Mouse (Mus musculus) neural tube, embryonic 13.5 days (tissue): ENCODE results near the gene Gpr21. TPM values are rescaled to one million over a fixed set of nuclear protein-coding genes. Genes with fewer than 3 reads are reported as not detected.

Experiments used
- ATAC-seq: fragments of 200-750 bp; cut with Nextera tagmentation; 2 replicates; pipeline ENCODE4 v1.8.0; 2017; ENCODE audit warnings: low read depth, mild to moderate bottlenecking, moderate TSS enrichment, moderate library complexity
- H3K27ac ChIP-seq: fragments of 300-500 bp; sonication (generic); replicated peaks from 2 replicates; pipeline ENCODE4 v1.5.1; 2015; ENCODE audit warnings: moderate library complexity, mild to moderate bottlenecking, inconsistent platforms
- H3K27me3 ChIP-seq: fragments of 300-500 bp; sonication (generic); 2 replicates; pipeline ENCODE4 v1.6.1; 2015; ENCODE audit warnings: mild to moderate bottlenecking, inconsistent platforms
- H3K36me3 ChIP-seq: fragments of 300-500 bp; sonication (generic); 2 replicates; pipeline ENCODE4 v1.6.1; 2015; ENCODE audit warnings: mild to moderate bottlenecking, inconsistent platforms
- H3K4me1 ChIP-seq: fragments of 300-500 bp; sonication (generic); replicated peaks from 2 replicates; pipeline ENCODE4 v1.6.1; 2015; ENCODE audit warnings: inconsistent platforms
- H3K4me2 ChIP-seq: fragments of 300-500 bp; sonication (generic); 2 replicates; pipeline ENCODE4 v1.6.1; 2015; ENCODE audit warnings: inconsistent platforms, mild to moderate bottlenecking, moderate library complexity
- H3K4me3 ChIP-seq: fragments of 300-500 bp; sonication (generic); 2 replicates; pipeline ENCODE4 v1.5.1; 2015; ENCODE audit warnings: mild to moderate bottlenecking, inconsistent platforms
- H3K9ac ChIP-seq: fragments of 300-500 bp; sonication (generic); 2 replicates; pipeline ENCODE4 v1.6.1; 2015; ENCODE audit warnings: moderate library complexity, mild to moderate bottlenecking, inconsistent platforms
- H3K9me3 ChIP-seq: fragments of 300-500 bp; sonication (generic); 2 replicates; pipeline ENCODE4 v1.6.1; 2016; ENCODE audit warnings: inconsistent platforms
- WGBS: fragments of 180-500 bp; shearing (Covaris S2); methylation state at CpG from one replicate; pipeline ENCODE4 v1.1.7; 2015; 5-methylcytosine and 5-hydroxymethylcytosine counted together
- polyA plus RNA-seq: library from polyadenylated mRNA; unstranded; fragments of >200 nt; fragmentation: Nextera tagmentation; extraction: Ambion mirVana; gene quantifications from 2 replicates; pipeline ENCODE4 v1.2.1, GENCODE M21; 2015

The Gpr21 gene
- polyA plus RNA-seq, 1 experiment from 2014 or later, result 10.9 TPM

DNA sequence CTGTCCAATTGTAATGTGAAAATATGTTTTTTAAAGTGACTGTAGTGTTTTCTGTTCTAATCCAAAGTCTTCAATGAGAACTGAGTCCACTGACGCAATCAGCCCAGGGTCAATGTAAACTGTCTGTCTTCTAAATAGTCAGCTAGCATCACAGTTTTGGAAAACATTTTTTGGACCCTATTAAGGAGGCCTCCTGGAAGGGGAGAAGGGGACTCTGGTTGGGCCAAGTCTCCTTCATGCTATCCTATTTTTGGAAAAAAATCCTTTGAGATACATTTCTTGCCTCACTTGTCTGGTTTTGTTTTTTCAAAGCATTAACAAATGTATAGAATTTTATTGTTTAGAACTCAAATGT, 3.1 kb downstream of the Gpr21 start:
- 82% methylated on average over 1 of the region's 1 CpGs for WGBS
- peak overlapping the region; percentile 60 for H3K4me2 ChIP-seq

GRCm38 (mm10) chr2:37527587-37527986, 11.5 kb downstream of the Gpr21 start:
- Histone ChIP-seq H3K9me3 (no peaks in the 10 kb centered on the region), H3K4me2 (no peak overlapping the region), H3K27me3 (no peaks in the 10 kb centered on the region), H3K4me1 (no peaks in the 10 kb centered on the region), H3K36me3 (no peaks in the 10 kb centered on the region), H3K27ac (no peak overlapping the region), H3K9ac (no peak overlapping the region), H3K4me3 (no peak overlapping the region)
- ATAC-seq, result no peak

More for the DNA sequence above, 3.1 kb downstream of the Gpr21 start:
- H3K27ac ChIP-seq, result no peak overlapping the region
- peaks cover 43% of the 10 kb centered on the region for H3K4me1 ChIP-seq
- H3K27me3 ChIP-seq, result no peaks in the 10 kb centered on the region
- H3K4me3 ChIP-seq, result peak overlapping the region; percentile 2; the same call in 1 of the 2 replicates
- H3K36me3 ChIP-seq, result no peaks in the 10 kb centered on the region
- no peak overlapping the region for H3K9ac ChIP-seq
- H3K9me3 ChIP-seq, result no peaks in the 10 kb centered on the region
- ATAC-seq, result no peak

DNA sequence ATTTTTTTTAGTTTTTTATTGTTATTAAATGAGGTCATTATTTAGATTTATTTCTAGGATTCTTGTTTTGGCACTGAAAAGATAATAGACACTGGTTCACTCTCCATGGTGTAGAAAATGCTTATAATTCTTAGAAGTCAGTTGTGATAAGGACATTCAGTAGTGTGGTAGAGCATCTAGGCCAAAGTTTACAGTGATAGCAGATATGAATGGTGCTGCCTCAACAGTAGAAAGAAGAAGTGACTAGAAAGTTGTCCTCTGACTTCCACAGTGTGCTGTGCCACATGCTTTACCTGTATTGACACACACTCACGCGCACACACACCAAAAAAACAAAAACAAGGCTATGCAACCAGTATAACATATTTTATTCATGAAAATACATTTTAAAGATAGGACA, 13.3 kb downstream of the Gpr21 start:
- Histone ChIP-seq H3K9ac (no peak overlapping the region), H3K27ac (no peak overlapping the region), H3K4me2 (no peak overlapping the region), H3K4me3 (no peak overlapping the region), H3K4me1 (no peaks in the 10 kb centered on the region), H3K36me3 (peaks cover 15% of the 10 kb centered on the region), H3K27me3 (no peaks in the 10 kb centered on the region), H3K9me3 (no peaks in the 10 kb centered on the region)
- 90% methylated on average over 2 of the region's 2 CpGs for WGBS
- ATAC-seq, result no peak

- ATAC-seq, result no peak
- H3K36me3 ChIP-seq, result peaks cover 24% of the 10 kb centered on the region
- H3K9me3 ChIP-seq, result no peaks in the 10 kb centered on the region
- H3K4me2 ChIP-seq, result no peak overlapping the region
- H3K27ac ChIP-seq, result no peak overlapping the region
- no peaks in the 10 kb centered on the region for H3K4me1 ChIP-seq
- no peak overlapping the region for H3K4me3 ChIP-seq
- no peak overlapping the region for H3K9ac ChIP-seq
- 82% methylated on average over 1 of the region's 1 CpGs for WGBS
- H3K27me3 ChIP-seq, result no peaks in the 10 kb centered on the region
Measured at GRCm38 (mm10) chr2:37530766-37531165, 14.6 kb downstream of the Gpr21 start.

GRCm38 (mm10) chr2:37531639-37532038, 15.5 kb downstream of the Gpr21 start:
- Histone ChIP-seq H3K36me3 (peaks cover 29% of the 10 kb centered on the region), H3K9me3 (no peaks in the 10 kb centered on the region), H3K27me3 (no peaks in the 10 kb centered on the region), H3K27ac (no peak overlapping the region), H3K4me1 (no peaks in the 10 kb centered on the region), H3K4me3 (no peak overlapping the region), H3K4me2 (no peak overlapping the region), H3K9ac (no peak overlapping the region)
- no peak for ATAC-seq
- 85% methylated on average over 3 of the region's 3 CpGs for WGBS

DNA sequence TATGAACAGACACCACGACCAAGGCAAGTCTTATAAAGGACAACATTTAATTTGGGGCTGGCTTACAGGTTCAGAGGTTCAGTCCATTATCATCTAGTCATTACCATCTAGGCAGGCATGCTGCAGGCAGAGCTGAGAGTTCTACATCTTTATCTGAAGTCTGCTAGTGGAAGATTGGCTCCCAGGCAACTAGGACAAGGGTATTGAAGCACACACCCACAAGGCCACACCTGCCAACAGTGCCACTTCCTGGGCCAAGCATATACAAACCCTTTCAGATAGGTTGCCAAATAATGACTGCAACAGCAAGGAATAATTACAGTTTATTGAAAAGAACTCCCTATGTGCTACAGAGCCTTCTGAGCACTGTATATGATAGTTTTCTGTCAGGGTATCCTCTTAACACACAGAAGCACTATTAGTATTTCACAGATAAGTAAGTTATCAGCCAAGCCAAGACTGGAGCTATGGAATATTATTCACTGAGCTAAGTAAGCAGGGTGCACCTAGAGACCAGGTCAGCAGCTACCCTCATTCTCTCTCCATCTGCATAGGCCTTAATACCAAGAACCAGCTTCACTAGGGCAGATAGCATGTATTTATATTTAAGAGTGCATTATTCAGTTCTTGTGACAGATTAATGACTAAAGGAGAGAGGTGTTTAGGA, 33.3 kb downstream of the Gpr21 start:
- H3K4me2 ChIP-seq, result no peak overlapping the region
- WGBS, result 94% methylated on average over 1 of the region's 1 CpGs
- H3K9ac ChIP-seq, result no peak overlapping the region
- H3K4me1 ChIP-seq, result no peaks in the 10 kb centered on the region
- H3K27ac ChIP-seq, result no peak overlapping the region
- H3K9me3 ChIP-seq, result no peaks in the 10 kb centered on the region
- H3K27me3 ChIP-seq, result no peaks in the 10 kb centered on the region
- no peak overlapping the region for H3K4me3 ChIP-seq
- H3K36me3 ChIP-seq, result peaks cover 89% of the 10 kb centered on the region
- no peak for ATAC-seq

DNA sequence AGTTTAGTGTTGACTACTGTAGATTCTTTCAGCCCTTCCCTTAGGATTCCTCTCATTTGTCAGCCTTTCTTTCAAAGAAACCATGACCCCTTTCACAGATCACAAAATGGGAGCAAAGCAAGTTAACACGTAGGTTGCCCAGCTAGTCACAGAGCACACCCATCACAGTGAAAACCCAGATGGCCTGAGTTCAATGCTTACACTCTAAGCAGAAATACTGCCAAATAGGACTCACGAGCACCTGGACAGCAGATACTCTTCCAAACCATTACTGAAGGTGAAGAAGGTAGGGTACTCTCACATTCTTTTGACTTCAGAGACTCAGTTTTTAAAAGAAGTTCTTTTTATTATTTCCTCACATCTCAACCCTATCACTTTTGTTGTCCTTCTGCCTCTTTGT, 40.2 kb downstream of the Gpr21 start:
- H3K4me1 ChIP-seq, result no peaks in the 10 kb centered on the region
- no peak for ATAC-seq
- H3K9me3 ChIP-seq, result no peaks in the 10 kb centered on the region
- H3K4me3 ChIP-seq, result no peak overlapping the region
- WGBS, result 76% methylated on average over 2 of the region's 2 CpGs
- H3K9ac ChIP-seq, result no peak overlapping the region
- no peaks in the 10 kb centered on the region for H3K27me3 ChIP-seq
- no peak overlapping the region for H3K27ac ChIP-seq
- H3K4me2 ChIP-seq, result no peak overlapping the region
- H3K36me3 ChIP-seq, result peaks cover 95% of the 10 kb centered on the region

DNA sequence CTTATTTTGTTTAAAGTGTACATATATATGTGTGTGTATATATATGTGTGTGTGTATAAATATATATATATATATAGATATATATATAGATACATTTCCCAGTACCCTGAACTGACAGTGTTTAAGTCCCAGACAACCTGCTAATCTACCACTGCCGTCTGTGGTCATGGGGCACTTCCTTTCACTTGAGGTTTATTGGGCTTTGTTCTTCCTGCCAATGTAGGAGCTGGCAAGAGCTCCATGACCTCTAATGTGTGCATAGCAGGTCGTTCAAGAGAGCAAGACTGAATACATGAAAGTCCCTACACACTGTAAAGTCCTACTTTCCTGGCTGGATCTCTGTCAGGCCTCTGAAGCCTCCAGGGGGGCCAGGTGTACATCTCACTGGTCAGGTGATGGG, 49.4 kb downstream of the Gpr21 start:
- Histone ChIP-seq H3K27ac (no peak overlapping the region), H3K4me1 (no peaks in the 10 kb centered on the region), H3K4me3 (no peak overlapping the region), H3K36me3 (peaks cover 87% of the 10 kb centered on the region), H3K27me3 (no peaks in the 10 kb centered on the region), H3K4me2 (no peak overlapping the region), H3K9me3 (no peaks in the 10 kb centered on the region), H3K9ac (no peak overlapping the region)
- 78% methylated on average over 2 of the region's 2 CpGs for WGBS
- ATAC-seq, result no peak

- H3K9me3 ChIP-seq, result no peaks in the 10 kb centered on the region
- 87% methylated on average over 1 of the region's 1 CpGs for WGBS
- H3K27me3 ChIP-seq, result no peaks in the 10 kb centered on the region
- H3K27ac ChIP-seq, result no peak overlapping the region
- H3K9ac ChIP-seq, result no peak overlapping the region
- no peak overlapping the region for H3K4me3 ChIP-seq
- H3K4me1 ChIP-seq, result no peaks in the 10 kb centered on the region
- no peak for ATAC-seq
- no peak overlapping the region for H3K4me2 ChIP-seq
- H3K36me3 ChIP-seq, result peaks cover 82% of the 10 kb centered on the region
Measured at GRCm38 (mm10) chr2:37566035-37566434, 49.9 kb downstream of the Gpr21 start.

- Histone ChIP-seq H3K36me3 (peaks cover 61% of the 10 kb centered on the region), H3K27ac (no peak overlapping the region), H3K4me3 (no peak overlapping the region), H3K4me1 (no peaks in the 10 kb centered on the region), H3K9ac (no peak overlapping the region), H3K9me3 (no peaks in the 10 kb centered on the region), H3K27me3 (no peaks in the 10 kb centered on the region), H3K4me2 (no peak overlapping the region)
- WGBS, result 80% methylated on average over 5 of the region's 5 CpGs
- ATAC-seq, result no peak
Measured at GRCm38 (mm10) chr2:37569888-37570287, 53.8 kb downstream of the Gpr21 start.

Other genes starting within 250 kb of the Gpr21 start
- not detected in 2 replicates for gene Olfr368, start 189.8 kb upstream of the Gpr21 start, polyA plus RNA-seq
- 71.7 and 77.8 TPM in 2 replicates for gene Pdcl, start 157.0 kb upstream of the Gpr21 start, polyA plus RNA-seq
- gene Rc3h2, start 93.4 kb upstream of the Gpr21 start, polyA plus RNA-seq, result 21.3 and 25.1 TPM in 2 replicates
- gene Zbtb26, start 73.2 kb upstream of the Gpr21 start, polyA plus RNA-seq, result 7.9 and 9.3 TPM in 2 replicates
- gene Zbtb6, start 73.2 kb upstream of the Gpr21 start, polyA plus RNA-seq, result 12.6 and 13.5 TPM in 2 replicates
- gene Rabgap1, start 73.1 kb upstream of the Gpr21 start, polyA plus RNA-seq, result 52.9 and 53.8 TPM in 2 replicates
- gene Strbp, start 187.5 kb downstream of the Gpr21 start, polyA plus RNA-seq, result 94.4 and 96.0 TPM in 2 replicates